Mouse (Mus musculus): ENCODE measurements around the gene Ntn5.

Ntn5 gene

GRCm38 (mm10) chr7:45712022-45712757 is 28.4 kb downstream of the Ntn5 start:
- no peak for DNase-seq (ENCODE audit: low read depth, low spot score)

- no peak for DNase-seq (ENCODE audit: low read depth, low spot score)
Observed at GRCm38 (mm10) chr7:45713396-45713795, 29.6 kb downstream of the Ntn5 start.

GRCm38 (mm10) chr7:45713881-45714520 is 30.2 kb downstream of the Ntn5 start:
- DNase-seq (ENCODE audit: low read depth, low spot score): no peak

GRCm38 (mm10) chr7:45714630-45715089 is 30.8 kb downstream of the Ntn5 start:
- no peak for DNase-seq (ENCODE audit: low read depth, low spot score)

- peak; percentile 99 for DNase-seq (ENCODE audit: low read depth, low spot score)
Observed at GRCm38 (mm10) chr7:45715090-45715708, 31.4 kb downstream of the Ntn5 start, which contains the start of gene Rpl18. Rpl18 (plus strand) TSS chr7:45715457.

- DNase-seq (ENCODE audit: low read depth, low spot score): no peak
Observed at GRCm38 (mm10) chr7:45715741-45716459, 32.1 kb downstream of the Ntn5 start.

- DNase-seq (ENCODE audit: low read depth, low spot score): no peak
Observed at GRCm38 (mm10) chr7:45716460-45716857, 32.6 kb downstream of the Ntn5 start.

GRCm38 (mm10) chr7:45716952-45717917 is 33.4 kb downstream of the Ntn5 start:
- DNase-seq (ENCODE audit: low read depth, low spot score): no peak

GRCm38 (mm10) chr7:45717918-45718297 is 34.1 kb downstream of the Ntn5 start, which contains the start of gene Sphk2:
Sphk2 (minus strand) TSS chr7:45718002.
- peak; percentile 100 for DNase-seq (ENCODE audit: low read depth, low spot score)

- no peak for DNase-seq (ENCODE audit: low read depth, low spot score)
Observed at GRCm38 (mm10) chr7:45718331-45718730, 34.5 kb downstream of the Ntn5 start.

- no peak for DNase-seq (ENCODE audit: low read depth, low spot score)
Observed at GRCm38 (mm10) chr7:45719180-45719579, 35.4 kb downstream of the Ntn5 start.

- no peak for DNase-seq (ENCODE audit: low read depth, low spot score)
Observed at GRCm38 (mm10) chr7:45719738-45720412, 36.1 kb downstream of the Ntn5 start.

GRCm38 (mm10) chr7:45720413-45721233 is 36.8 kb downstream of the Ntn5 start, which contains the start of gene Fam83e:
Fam83e (plus strand) TSS chr7:45721212.
- DNase-seq (ENCODE audit: low read depth, low spot score): no peak

- DNase-seq (ENCODE audit: low read depth, low spot score): no peak
Observed at GRCm38 (mm10) chr7:45721234-45721571, 37.4 kb downstream of the Ntn5 start.

- no peak for DNase-seq (ENCODE audit: low read depth, low spot score)
Observed at GRCm38 (mm10) chr7:45721642-45722347, 38.0 kb downstream of the Ntn5 start.

GRCm38 (mm10) chr7:45722348-45722713 is 38.5 kb downstream of the Ntn5 start:
- no peak for DNase-seq (ENCODE audit: low read depth, low spot score)

GRCm38 (mm10) chr7:45723301-45723700 is 39.5 kb downstream of the Ntn5 start:
- no peak for DNase-seq (ENCODE audit: low read depth, low spot score)

- no peak for DNase-seq (ENCODE audit: low read depth, low spot score)
Observed at GRCm38 (mm10) chr7:45723781-45724180, 40.0 kb downstream of the Ntn5 start.

GRCm38 (mm10) chr7:45725151-45725550 is 41.3 kb downstream of the Ntn5 start:
- no peak for DNase-seq (ENCODE audit: low read depth, low spot score)

Measured in brain, adult 2 months (tissue).